Mouse (Mus musculus): ENCODE results near the gene Gramd1c. TPM values are rescaled to one million over a fixed set of nuclear protein-coding genes. Genes with fewer than 3 reads are reported as not detected.

Gramd1c gene
- polyA plus RNA-seq, 1 experiment: 19.5 TPM

DNA sequence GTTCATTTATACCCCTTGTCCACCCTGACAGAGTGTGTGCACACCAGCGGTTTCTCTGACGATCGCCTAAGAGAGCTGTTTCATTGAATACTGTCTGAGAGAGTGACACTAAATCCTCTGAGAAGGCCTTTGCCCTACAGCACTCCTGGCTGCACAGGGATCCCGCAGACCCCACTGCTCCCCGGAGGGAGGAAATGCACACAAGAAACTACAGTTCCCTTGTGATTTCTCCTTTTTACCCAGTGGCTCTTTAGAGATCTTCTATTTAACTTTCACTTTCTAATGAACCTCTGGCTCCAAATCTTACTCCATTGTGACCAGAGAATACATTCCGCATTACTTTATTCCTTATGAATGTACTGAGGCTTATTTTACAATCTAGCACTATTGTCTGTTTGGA lies 36.9 kb downstream of the Gramd1c start:
- no peak for TF ChIP-seq POLR2A (IDR thresholded peaks at IDR 0.05; ENCODE audit: control insufficient read depth, low read depth, low read length)
- no peak for TF ChIP-seq CTCF (IDR thresholded peaks at IDR 0.05; ENCODE audit: control insufficient read depth, insufficient read depth, insufficient replicate concordance, low read depth, low read length)
- no peaks in the 10 kb centered on the region for H3K36me3 ChIP-seq (ENCODE audit: control insufficient read depth, insufficient read depth, low read length)
- H3K4me1 ChIP-seq (ENCODE audit: control insufficient read depth, insufficient read depth, low read length): peaks cover 2% of the 10 kb centered on the region; the same call in 1 of the 2 replicates
- H3K4me3 ChIP-seq (ENCODE audit: control insufficient read depth, low read depth, low read length): no peak overlapping the region
- no peak overlapping the region for H3K27ac ChIP-seq (ENCODE audit: control insufficient read depth, insufficient read depth, low read depth, low read length)
- H3K27me3 ChIP-seq (ENCODE audit: control insufficient read depth, insufficient read depth, low read length): no peaks in the 10 kb centered on the region

DNA sequence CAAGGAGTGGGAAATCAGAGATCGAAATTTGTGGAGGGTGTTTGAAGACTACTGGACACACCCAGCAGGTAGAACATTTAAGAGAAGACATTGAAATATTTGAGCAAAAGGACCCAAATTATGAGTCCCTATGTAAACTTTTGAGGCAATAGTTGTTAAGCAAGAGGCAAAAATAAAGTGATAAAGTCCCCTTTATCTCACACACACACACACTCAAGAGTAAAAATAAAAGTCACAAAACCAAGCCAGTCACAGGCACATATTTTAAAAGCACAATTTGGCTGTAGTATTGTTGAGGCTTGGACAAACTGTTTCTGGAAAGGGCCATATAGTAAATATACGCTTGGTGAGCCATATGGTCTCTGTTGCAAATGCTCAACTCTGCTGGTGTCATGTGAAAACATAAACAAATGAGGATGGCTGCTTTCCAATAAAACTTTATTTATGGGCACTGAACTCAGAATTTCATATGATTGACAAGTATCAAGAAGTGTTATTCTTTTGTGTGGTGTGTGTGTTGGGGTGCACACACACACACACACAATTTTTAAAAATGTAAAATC lies 44.1 kb downstream of the Gramd1c start:
- H3K4me3 ChIP-seq (ENCODE audit: control insufficient read depth, low read depth, low read length): no peak overlapping the region
- H3K27me3 ChIP-seq (ENCODE audit: control insufficient read depth, insufficient read depth, low read length): no peaks in the 10 kb centered on the region
- no peak for TF ChIP-seq CTCF (IDR thresholded peaks at IDR 0.05; ENCODE audit: control insufficient read depth, insufficient read depth, insufficient replicate concordance, low read depth, low read length)
- no peak for TF ChIP-seq POLR2A (IDR thresholded peaks at IDR 0.05; ENCODE audit: control insufficient read depth, low read depth, low read length)
- no peak overlapping the region for H3K27ac ChIP-seq (ENCODE audit: control insufficient read depth, insufficient read depth, low read depth, low read length)
- peaks cover 2% of the 10 kb centered on the region; the same call in 1 of the 2 replicates for H3K4me1 ChIP-seq (ENCODE audit: control insufficient read depth, insufficient read depth, low read length)
- H3K36me3 ChIP-seq (ENCODE audit: control insufficient read depth, insufficient read depth, low read length): no peaks in the 10 kb centered on the region

DNA sequence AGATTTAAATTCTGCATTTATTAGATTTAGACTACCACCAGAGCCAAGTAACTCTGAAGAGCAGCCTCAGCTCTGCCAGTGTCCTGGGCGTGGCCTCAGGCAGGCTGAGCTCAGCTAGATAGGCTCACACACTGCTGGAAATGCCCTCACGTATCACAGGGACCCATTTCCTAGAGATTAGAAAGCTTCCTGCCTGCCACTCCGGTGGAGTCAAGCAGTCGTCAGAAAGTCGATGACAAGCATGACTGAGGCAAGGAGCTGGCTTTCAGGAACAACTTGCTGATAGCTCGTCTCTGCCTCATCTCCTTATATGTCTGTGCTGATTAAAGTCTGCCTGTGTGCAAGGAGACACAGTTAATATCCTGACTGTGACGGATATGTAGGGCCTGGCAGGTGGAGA lies 44.8 kb downstream of the Gramd1c start:
- H3K27ac ChIP-seq (ENCODE audit: control insufficient read depth, insufficient read depth, low read depth, low read length): no peak overlapping the region
- no peaks in the 10 kb centered on the region for H3K36me3 ChIP-seq (ENCODE audit: control insufficient read depth, insufficient read depth, low read length)
- H3K4me3 ChIP-seq (ENCODE audit: control insufficient read depth, low read depth, low read length): no peak overlapping the region

DNA sequence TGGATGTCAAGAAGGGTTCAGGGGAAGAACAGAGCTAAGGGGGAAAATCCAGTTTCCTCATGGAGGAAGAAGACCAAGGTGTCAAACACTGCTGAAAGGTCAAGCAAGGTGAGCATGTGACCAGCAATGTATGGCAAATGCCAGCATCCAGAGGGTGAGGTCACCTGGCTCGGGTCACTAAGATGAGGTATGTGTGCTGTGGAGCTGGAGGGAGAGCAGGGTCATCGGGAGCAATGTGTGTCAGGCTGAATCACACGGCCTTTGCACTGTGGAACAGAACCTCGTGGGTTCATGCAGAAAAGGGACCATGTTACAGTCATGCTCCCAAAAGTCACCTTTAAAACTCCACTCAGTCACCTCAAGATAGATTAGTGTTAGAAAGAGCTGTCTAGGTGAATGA lies 45.4 kb downstream of the Gramd1c start:
- H3K4me1 ChIP-seq (ENCODE audit: control insufficient read depth, insufficient read depth, low read length): peaks cover 2% of the 10 kb centered on the region; the same call in 1 of the 2 replicates
- no peaks in the 10 kb centered on the region for H3K27me3 ChIP-seq (ENCODE audit: control insufficient read depth, insufficient read depth, low read length)
- H3K27ac ChIP-seq (ENCODE audit: control insufficient read depth, insufficient read depth, low read depth, low read length): no peak overlapping the region
- no peaks in the 10 kb centered on the region for H3K36me3 ChIP-seq (ENCODE audit: control insufficient read depth, insufficient read depth, low read length)
- H3K4me3 ChIP-seq (ENCODE audit: control insufficient read depth, low read depth, low read length): no peak overlapping the region
- TF ChIP-seq POLR2A (IDR thresholded peaks at IDR 0.05; ENCODE audit: control insufficient read depth, low read depth, low read length) (no peak), CTCF (IDR thresholded peaks at IDR 0.05; ENCODE audit: control insufficient read depth, insufficient read depth, insufficient replicate concordance, low read depth, low read length) (no peak)

More for the DNA sequence above, 44.8 kb downstream of the Gramd1c start:
- H3K27me3 ChIP-seq (ENCODE audit: control insufficient read depth, insufficient read depth, low read length): no peaks in the 10 kb centered on the region
- H3K4me1 ChIP-seq (ENCODE audit: control insufficient read depth, insufficient read depth, low read length): peaks cover 2% of the 10 kb centered on the region; the same call in 1 of the 2 replicates
- no peak for TF ChIP-seq POLR2A (IDR thresholded peaks at IDR 0.05; ENCODE audit: control insufficient read depth, low read depth, low read length)
- TF ChIP-seq CTCF (IDR thresholded peaks at IDR 0.05; ENCODE audit: control insufficient read depth, insufficient read depth, insufficient replicate concordance, low read depth, low read length): no peak

DNA sequence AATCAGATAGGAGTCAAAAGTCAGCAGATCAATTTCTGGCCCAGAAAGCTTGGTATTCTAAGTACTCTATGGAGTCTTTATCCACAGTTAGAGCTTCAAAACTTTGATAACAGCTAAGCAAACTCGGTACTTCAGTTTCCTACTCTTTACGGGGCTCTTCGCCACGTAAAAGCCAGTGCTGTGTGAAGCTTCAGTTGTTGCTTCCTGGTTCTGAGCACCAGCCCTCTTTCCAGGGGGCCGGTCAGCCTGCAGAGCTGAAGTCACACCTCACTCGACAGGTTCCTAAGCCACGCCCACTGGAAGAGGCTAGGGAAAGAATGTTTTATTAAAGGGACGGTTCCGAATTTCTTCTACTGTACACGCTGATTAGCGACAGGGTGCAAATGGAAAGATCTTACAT lies 47.0 kb downstream of the Gramd1c start:
- Histone ChIP-seq H3K4me3 (ENCODE audit: control insufficient read depth, low read depth, low read length) (no peak overlapping the region), H3K27ac (ENCODE audit: control insufficient read depth, insufficient read depth, low read depth, low read length) (no peak overlapping the region), H3K4me1 (ENCODE audit: control insufficient read depth, insufficient read depth, low read length) (peaks cover 2% of the 10 kb centered on the region; the same call in 1 of the 2 replicates), H3K27me3 (ENCODE audit: control insufficient read depth, insufficient read depth, low read length) (no peaks in the 10 kb centered on the region), H3K36me3 (ENCODE audit: control insufficient read depth, insufficient read depth, low read length) (no peaks in the 10 kb centered on the region)
- no peak for TF ChIP-seq POLR2A (IDR thresholded peaks at IDR 0.05; ENCODE audit: control insufficient read depth, low read depth, low read length)
- no peak for TF ChIP-seq CTCF (IDR thresholded peaks at IDR 0.05; ENCODE audit: control insufficient read depth, insufficient read depth, insufficient replicate concordance, low read depth, low read length)

DNA sequence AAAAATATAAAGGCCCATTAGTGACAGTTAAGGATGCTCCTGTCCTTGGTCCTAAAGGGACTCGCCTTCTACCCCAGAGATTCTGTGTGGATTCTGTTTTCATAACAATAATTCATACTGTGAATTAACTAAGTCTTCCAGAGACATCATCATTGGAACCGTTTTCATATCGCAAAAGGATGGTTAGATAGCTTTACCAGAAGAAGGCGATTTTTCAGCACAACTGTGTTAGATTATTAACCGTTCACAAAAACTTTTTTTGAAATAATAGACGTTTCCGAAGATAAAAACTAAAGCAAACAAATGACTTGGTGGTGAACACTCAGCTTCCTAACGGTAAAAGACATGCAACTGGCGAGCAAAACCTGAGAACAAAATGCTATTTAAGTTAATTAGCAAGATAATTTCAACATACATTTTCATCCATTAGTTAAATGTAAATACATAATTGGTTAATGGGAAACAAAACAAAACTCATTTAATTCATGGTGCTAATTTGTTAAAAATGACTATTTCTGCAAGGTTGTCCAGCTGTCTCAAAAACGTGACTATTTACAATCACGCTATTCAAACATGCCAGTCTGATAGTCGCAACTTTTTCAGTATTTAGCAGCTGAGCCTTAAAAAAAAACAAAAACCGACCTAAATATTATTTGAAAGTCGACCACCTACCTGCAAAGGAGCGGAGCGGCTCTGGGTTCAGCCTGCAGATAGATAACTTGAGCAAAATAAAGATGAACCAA lies 47.6 kb downstream of the Gramd1c start:
- H3K4me3 ChIP-seq (ENCODE audit: control insufficient read depth, low read depth, low read length): no peak overlapping the region
- TF ChIP-seq CTCF (IDR thresholded peaks at IDR 0.05; ENCODE audit: control insufficient read depth, insufficient read depth, insufficient replicate concordance, low read depth, low read length) (no peak), POLR2A (IDR thresholded peaks at IDR 0.05; ENCODE audit: control insufficient read depth, low read depth, low read length) (no peak)
- peaks cover 2% of the 10 kb centered on the region; the same call in 1 of the 2 replicates for H3K4me1 ChIP-seq (ENCODE audit: control insufficient read depth, insufficient read depth, low read length)
- H3K36me3 ChIP-seq (ENCODE audit: control insufficient read depth, insufficient read depth, low read length): no peaks in the 10 kb centered on the region
- no peaks in the 10 kb centered on the region for H3K27me3 ChIP-seq (ENCODE audit: control insufficient read depth, insufficient read depth, low read length)
- no peak overlapping the region for H3K27ac ChIP-seq (ENCODE audit: control insufficient read depth, insufficient read depth, low read depth, low read length)

DNA sequence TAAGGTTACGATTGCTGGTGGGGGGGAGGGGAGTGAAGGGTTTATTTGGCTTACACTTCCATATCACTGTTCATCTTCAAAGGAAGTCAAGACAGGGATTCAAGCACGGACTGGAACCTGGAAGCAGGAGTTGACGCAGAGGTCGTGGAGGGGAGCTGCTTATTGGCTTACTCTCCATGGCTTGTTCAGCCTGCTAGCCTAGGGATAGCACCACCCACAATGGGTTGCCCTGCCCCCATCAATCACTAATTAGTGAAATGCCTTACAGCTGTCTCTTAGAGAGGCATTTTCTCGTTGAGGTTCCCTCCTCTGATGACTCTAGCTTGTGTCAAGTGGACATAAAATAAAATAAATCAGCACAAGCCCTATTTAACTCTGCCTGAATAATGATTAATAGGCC lies 52.1 kb downstream of the Gramd1c start:
- no peak for TF ChIP-seq POLR2A (IDR thresholded peaks at IDR 0.05; ENCODE audit: control insufficient read depth, low read depth, low read length)
- TF ChIP-seq CTCF (IDR thresholded peaks at IDR 0.05; ENCODE audit: control insufficient read depth, insufficient read depth, insufficient replicate concordance, low read depth, low read length): no peak
- Histone ChIP-seq H3K4me3 (ENCODE audit: control insufficient read depth, low read depth, low read length) (no peak overlapping the region), H3K4me1 (ENCODE audit: control insufficient read depth, insufficient read depth, low read length) (no peaks in the 10 kb centered on the region), H3K27ac (ENCODE audit: control insufficient read depth, insufficient read depth, low read depth, low read length) (no peak overlapping the region), H3K36me3 (ENCODE audit: control insufficient read depth, insufficient read depth, low read length) (no peaks in the 10 kb centered on the region), H3K27me3 (ENCODE audit: control insufficient read depth, insufficient read depth, low read length) (no peaks in the 10 kb centered on the region)

All from testis, adult 2 months (tissue).